Mouse (Mus musculus) olfactory bulb, adult 2 months (tissue): ENCODE measurements around the gene Rxfp4.

ENCODE experiments used
- CTCF ChIP-seq: fragments of 200-500 bp; IDR thresholded peaks from 2 replicates; pipeline ENCODE4 v1.5.1; 2012; ENCODE audit warnings: low read depth, mild to moderate bottlenecking, low read length, moderate library complexity; ENCODE audit not compliant: insufficient read depth
- POLR2A ChIP-seq: fragments of 200-500 bp; IDR thresholded peaks from 2 replicates; pipeline ENCODE4 v1.6.1; 2012; ENCODE audit warnings: mild to moderate bottlenecking, low read depth, low read length, moderate library complexity; ENCODE audit not compliant: insufficient read depth

DNA sequence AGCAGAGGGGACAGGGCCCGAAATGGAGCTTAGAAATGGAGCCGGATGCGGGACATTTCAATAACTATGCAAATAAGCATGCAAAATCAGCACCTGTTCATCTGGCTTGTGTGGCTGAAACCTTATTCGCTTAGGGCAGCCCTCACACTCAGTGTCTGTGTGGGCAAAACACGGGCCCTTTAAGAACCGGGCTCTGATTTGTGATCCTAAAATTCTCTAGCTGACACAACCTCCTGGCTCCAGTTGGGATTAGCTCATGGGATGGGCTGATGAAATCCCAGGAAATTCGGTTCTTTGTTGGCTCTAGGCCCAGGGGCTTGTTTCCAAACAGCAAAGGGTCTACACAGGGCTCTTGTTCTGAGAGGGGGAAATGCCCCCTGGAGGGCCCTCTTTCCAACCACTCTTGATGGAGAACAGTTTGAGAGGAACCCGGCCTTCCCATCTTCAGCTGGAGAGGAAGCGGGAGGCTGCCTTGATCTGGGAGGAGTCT lies 37.0 kb downstream of the Rxfp4 start:
- no peak for TF ChIP-seq CTCF
- TF ChIP-seq POLR2A, result no peak
